Mouse (Mus musculus): ENCODE data around the gene Tktl1. TPM values are rescaled to one million over a fixed set of nuclear protein-coding genes. Genes with fewer than 3 reads are reported as not detected.

Gene Tktl1
- polyA plus RNA-seq, 2 experiments: not detected

DNA sequence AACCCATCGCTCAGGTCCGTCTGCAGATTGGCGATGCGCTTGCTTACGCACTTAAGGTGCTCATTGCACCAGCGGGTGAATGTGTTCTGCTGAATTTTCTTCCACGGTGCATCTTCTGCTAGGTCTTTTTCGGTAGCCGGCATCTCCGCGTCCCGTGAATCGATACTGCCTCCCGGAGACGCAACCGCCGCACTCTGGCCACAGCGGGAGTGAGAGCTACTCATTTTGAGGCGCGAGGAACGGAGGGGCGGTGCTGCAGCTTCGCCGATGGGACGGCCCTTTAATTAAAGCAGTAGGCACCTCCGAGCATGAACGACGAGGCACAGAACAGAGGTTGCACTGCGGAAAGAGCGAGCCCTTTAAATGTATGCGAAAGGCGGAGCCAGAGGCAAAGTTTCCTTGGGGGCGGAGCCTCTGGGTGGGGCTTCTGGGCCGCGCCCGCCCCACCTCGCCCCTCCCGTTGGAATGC, 69.2 kb downstream of the Tktl1 start:
- H3K4me1 ChIP-seq (replicated peaks; ENCODE audit: control insufficient read depth in 2 of 2, insufficient read depth in 2 of 2, low read length in 1 of 2): peaks cover 10 to 18% of the 10 kb centered on the region in 2 experiments
- no peaks in the 10 kb centered on the region for H3K9me3 ChIP-seq (ENCODE audit: control insufficient read depth, low read length)
- H3K4me2 ChIP-seq (ENCODE audit: low read depth): peak overlapping the region; percentile 83
- peak overlapping the region; percentile 37 for H3K9ac ChIP-seq (replicated peaks)
- H3K27ac ChIP-seq: no peak overlapping the region
- DNase-seq (ENCODE audit: low read depth in 3 of 3, low spot score in 3 of 3) (peak; percentile 70 to 75 (median 72)), ATAC-seq (ENCODE audit: insufficient read depth) (peak; percentile 83)
- peak overlapping the region; percentile 59 to 68 for H3K4me3 ChIP-seq (ENCODE audit: insufficient read depth in 1 of 2, low read depth in 2 of 2, low read length in 2 of 2)
- 16% methylated on average over 36 of the region's 38 CpGs for WGBS (ENCODE audit: insufficient replicate concordance)
- H3K36me3 ChIP-seq (replicated peaks; ENCODE audit: control insufficient read depth, insufficient read depth, low read depth): no peaks in the 10 kb centered on the region
- no peaks in the 10 kb centered on the region; the same call in 1 of the 2 replicates for H3K27me3 ChIP-seq (ENCODE audit: control insufficient read depth, insufficient read depth, low read length)
- TF ChIP-seq EP300 (IDR thresholded peaks at IDR 0.05; ENCODE audit: low read depth) (no peak), CTCF (IDR thresholded peaks at IDR 0.05; ENCODE audit: low read depth) (no peak)

DNA sequence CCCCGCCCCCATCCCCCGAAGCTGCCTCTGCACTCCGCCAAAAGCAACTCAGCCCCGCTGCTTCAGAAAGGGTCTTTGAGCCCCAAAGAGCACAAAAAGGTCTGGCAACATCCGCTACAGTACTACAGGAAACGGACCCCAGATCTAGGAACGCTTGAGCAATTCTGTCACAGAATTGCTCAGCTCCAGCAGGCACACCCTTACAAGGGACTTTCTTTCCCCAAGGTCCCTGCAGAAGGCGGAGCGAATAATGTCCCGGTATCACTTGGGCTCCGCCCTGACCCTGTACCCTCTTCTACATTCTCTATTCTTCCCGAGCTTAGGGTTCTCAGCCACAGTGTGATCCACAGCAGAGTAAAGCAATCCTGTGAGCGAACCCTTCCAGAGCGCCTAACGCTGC, 69.6 kb downstream of the Tktl1 start:
- no peaks in the 10 kb centered on the region for H3K36me3 ChIP-seq (replicated peaks; ENCODE audit: control insufficient read depth, insufficient read depth, low read depth)
- no peak for TF ChIP-seq EP300 (IDR thresholded peaks at IDR 0.05; ENCODE audit: low read depth)
- no peak for TF ChIP-seq CTCF (IDR thresholded peaks at IDR 0.05; ENCODE audit: low read depth)
- peak overlapping the region; percentile 83 for H3K4me2 ChIP-seq (ENCODE audit: low read depth)
- ATAC-seq (ENCODE audit: insufficient read depth) (peak; percentile 24; the same call in 1 of the 2 replicates), DNase-seq (ENCODE audit: low read depth in 3 of 3, low spot score in 3 of 3) (peak in 1 of 3 experiments; percentile 36)
- WGBS (ENCODE audit: insufficient replicate concordance): 9% methylated on average over 14 of the region's 15 CpGs
- H3K9ac ChIP-seq (replicated peaks): peak overlapping the region; percentile 37
- H3K4me3 ChIP-seq (ENCODE audit: insufficient read depth in 1 of 2, low read depth in 2 of 2, low read length in 2 of 2): peak overlapping the region; percentile 59 to 68
- peaks cover 10 to 18% of the 10 kb centered on the region in 2 experiments for H3K4me1 ChIP-seq (replicated peaks; ENCODE audit: control insufficient read depth in 2 of 2, insufficient read depth in 2 of 2, low read length in 1 of 2)
- no peaks in the 10 kb centered on the region; the same call in 1 of the 2 replicates for H3K27me3 ChIP-seq (ENCODE audit: control insufficient read depth, insufficient read depth, low read length)
- H3K27ac ChIP-seq: no peak overlapping the region
- no peaks in the 10 kb centered on the region for H3K9me3 ChIP-seq (ENCODE audit: control insufficient read depth, low read length)

DNA sequence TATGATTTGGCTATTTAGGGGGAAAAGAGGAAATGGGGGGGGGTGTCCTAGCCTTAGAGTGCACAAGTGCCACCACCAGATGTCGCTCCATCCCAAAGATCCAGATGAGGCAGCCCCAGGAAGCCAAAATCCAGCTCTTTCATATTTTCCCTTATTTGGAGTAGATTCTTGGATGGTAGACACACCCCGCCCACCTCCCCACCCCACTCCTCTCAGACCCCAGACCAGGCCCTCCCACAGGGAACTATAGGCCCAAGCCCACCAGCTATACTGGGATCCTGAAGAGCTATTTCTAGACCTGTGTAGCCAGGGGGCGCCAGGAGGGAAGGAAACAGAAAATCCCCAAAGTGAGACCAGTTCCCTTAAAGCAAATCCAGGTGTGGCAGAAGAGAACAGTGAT, 71.6 kb downstream of the Tktl1 start:
- no peaks in the 10 kb centered on the region; the same call in 1 of the 2 replicates for H3K27me3 ChIP-seq (ENCODE audit: control insufficient read depth, insufficient read depth, low read length)
- H3K4me3 ChIP-seq (ENCODE audit: insufficient read depth in 1 of 2, low read depth in 2 of 2, low read length in 2 of 2): 0 out of 4 replicates have a peak overlapping the region, but pooled peaks of 1 of the 2 experiments have one; percentile 59
- TF ChIP-seq CTCF (IDR thresholded peaks at IDR 0.05; ENCODE audit: low read depth): peak; percentile 70
- no peak for TF ChIP-seq EP300 (IDR thresholded peaks at IDR 0.05; ENCODE audit: low read depth)
- no peak overlapping the region for H3K9ac ChIP-seq (replicated peaks)
- no peaks in the 10 kb centered on the region for H3K36me3 ChIP-seq (replicated peaks; ENCODE audit: control insufficient read depth, insufficient read depth, low read depth)
- H3K4me2 ChIP-seq (ENCODE audit: low read depth): no peak overlapping the region; the same call in 1 of the 2 replicates
- no peak for ATAC-seq (ENCODE audit: insufficient read depth)
- 6% methylated on average over 3 of the region's 3 CpGs for WGBS (ENCODE audit: insufficient replicate concordance)
- peak in 1 of 3 experiments; percentile 36 for DNase-seq (ENCODE audit: low read depth in 3 of 3, low spot score in 3 of 3)
- no peak overlapping the region for H3K27ac ChIP-seq
- peaks cover 7 to 14% of the 10 kb centered on the region in 2 experiments for H3K4me1 ChIP-seq (replicated peaks; ENCODE audit: control insufficient read depth in 2 of 2, insufficient read depth in 2 of 2, low read length in 1 of 2)
- no peaks in the 10 kb centered on the region for H3K9me3 ChIP-seq (ENCODE audit: control insufficient read depth, low read length)

DNA sequence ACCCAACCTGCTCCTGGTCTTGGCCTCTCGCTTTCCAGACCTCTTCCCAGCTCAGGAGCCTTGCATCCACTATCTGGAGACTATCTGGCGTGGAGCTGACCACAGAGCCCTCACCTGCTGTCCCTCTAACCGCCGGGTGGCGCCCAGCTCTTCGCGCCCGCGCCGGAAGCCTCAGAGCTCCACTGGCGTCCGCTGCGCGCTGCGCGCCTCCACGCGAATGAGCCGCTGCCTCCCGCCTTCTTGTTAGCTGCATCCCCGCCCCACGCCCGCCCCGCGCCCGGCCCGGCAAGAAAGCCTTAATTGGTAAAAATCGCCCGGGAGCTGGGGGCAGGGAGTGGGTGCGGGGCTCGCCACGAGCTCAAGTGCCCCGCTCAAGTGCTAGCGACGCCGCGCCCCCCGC, 72.6 kb downstream of the Tktl1 start, which contains the start of gene Flna:
Gene Flna (minus strand): TSS at position 206 of the 400 bp plus-strand sequence.
- DNase-seq (ENCODE audit: low read depth in 3 of 3, low spot score in 3 of 3): no peak
- peak within 1 kb of the TSS; percentile 12; the same call in 1 of the 2 replicates for H3K9ac ChIP-seq (replicated peaks)
- H3K27me3 ChIP-seq (ENCODE audit: control insufficient read depth, insufficient read depth, low read length): no peaks in the 10 kb centered on the region; the same call in 1 of the 2 replicates
- no peak for ATAC-seq (ENCODE audit: insufficient read depth)
- TF ChIP-seq CTCF (IDR thresholded peaks at IDR 0.05; ENCODE audit: low read depth) (peak; percentile 36), EP300 (IDR thresholded peaks at IDR 0.05; ENCODE audit: low read depth) (no peak)
- H3K4me3 ChIP-seq (ENCODE audit: insufficient read depth in 1 of 2, low read depth in 2 of 2, low read length in 2 of 2): peak within 1 kb of the TSS; percentile 44 to 59
- H3K36me3 ChIP-seq (replicated peaks; ENCODE audit: control insufficient read depth, insufficient read depth, low read depth): no peaks in the 10 kb centered on the region
- no peaks in the 10 kb centered on the region for H3K9me3 ChIP-seq (ENCODE audit: control insufficient read depth, low read length)
- no peak within 1 kb of the TSS for H3K27ac ChIP-seq
- 16% methylated on average over 38 of the region's 38 CpGs for WGBS (ENCODE audit: insufficient replicate concordance)
- peaks cover 0 to 5% of the 10 kb centered on the region in 2 experiments; a peak in 3 of 4 replicates for H3K4me1 ChIP-seq (replicated peaks; ENCODE audit: control insufficient read depth in 2 of 2, insufficient read depth in 2 of 2, low read length in 1 of 2)
- peak within 1 kb of the TSS; percentile 52 for H3K4me2 ChIP-seq (ENCODE audit: low read depth)

DNA sequence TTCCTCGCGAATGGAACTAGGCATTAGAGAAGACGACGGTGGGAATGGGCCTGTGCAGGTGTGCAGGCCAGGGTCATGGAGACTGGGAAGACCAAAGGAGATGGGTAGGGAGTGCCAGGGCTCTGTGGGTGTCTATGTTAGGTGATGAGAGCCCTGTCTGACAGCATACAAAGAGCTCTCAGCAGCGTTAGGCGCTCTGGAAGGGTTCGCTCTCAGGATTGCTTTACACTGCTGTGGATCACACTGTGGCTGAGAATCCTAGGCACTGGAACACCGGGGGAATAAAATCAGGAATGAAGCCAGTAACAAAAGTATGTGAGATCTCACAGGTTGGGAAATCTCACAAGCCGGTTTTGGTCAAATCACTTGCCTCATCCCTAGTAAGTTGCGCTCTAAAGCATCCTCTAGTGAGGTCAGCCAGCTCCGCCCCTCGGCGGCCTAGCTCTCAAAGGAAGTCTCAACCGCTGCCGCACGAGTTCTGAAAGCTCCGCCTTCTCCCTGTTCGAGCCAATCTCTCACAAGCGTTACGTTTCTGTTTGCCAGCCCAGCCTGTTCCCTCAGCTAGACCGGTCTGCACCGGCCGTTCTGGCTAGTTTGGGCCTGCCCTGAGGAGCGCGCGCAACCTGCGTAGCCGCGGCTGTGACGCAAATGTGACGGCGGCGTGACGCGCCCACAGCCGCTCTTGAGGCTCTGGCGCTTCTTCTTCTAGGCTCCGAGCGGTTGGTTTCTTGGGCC, 77.3 kb downstream of the Tktl1 start, which contains the start of gene Emd:
Gene Emd (plus strand): TSS at position 535 of the 735 bp plus-strand sequence.
- Histone ChIP-seq H3K36me3 (replicated peaks; ENCODE audit: control insufficient read depth, insufficient read depth, low read depth) (no peaks in the 10 kb centered on the region; the same call in 1 of the 2 replicates), H3K27me3 (ENCODE audit: control insufficient read depth, insufficient read depth, low read length) (no peaks in the 10 kb centered on the region; the same call in 1 of the 2 replicates), H3K4me1 (replicated peaks; ENCODE audit: control insufficient read depth in 2 of 2, insufficient read depth in 2 of 2, low read length in 1 of 2) (peaks cover 0 to 5% of the 10 kb centered on the region in 2 experiments; a peak in 2 of 4 replicates), H3K4me2 (ENCODE audit: low read depth) (peak within 1 kb of the TSS; percentile 57), H3K4me3 (ENCODE audit: insufficient read depth in 1 of 2, low read depth in 2 of 2, low read length in 2 of 2) (peak within 1 kb of the TSS; percentile 74), H3K9me3 (ENCODE audit: control insufficient read depth, low read length) (no peaks in the 10 kb centered on the region), H3K27ac (peak within 1 kb of the TSS; percentile 82), H3K9ac (replicated peaks) (peak within 1 kb of the TSS; percentile 78)
- peak; percentile 84 to 89 (median 86) for DNase-seq (ENCODE audit: low read depth in 3 of 3, low spot score in 3 of 3)
- TF ChIP-seq EP300 (IDR thresholded peaks at IDR 0.05; ENCODE audit: low read depth) (peak; percentile 41; the same call in 1 of the 2 replicates), CTCF (IDR thresholded peaks at IDR 0.05; ENCODE audit: low read depth) (no peak)
- peak; percentile 98 for ATAC-seq (ENCODE audit: insufficient read depth)
- 16% methylated on average over 39 of the region's 39 CpGs for WGBS (ENCODE audit: insufficient replicate concordance)
